Mouse (Mus musculus): ENCODE results near the gene Cfap126.

- TF ChIP-seq CTCF (conservative IDR thresholded peaks at IDR 0.05; ENCODE audit: insufficient read depth, insufficient read length, low read depth, low read length) (no peak), POLR2A (IDR thresholded peaks at IDR 0.05; ENCODE audit: low read depth, low read length) (no peak)
Observed at GRCm38 (mm10) chr1:171151966-171152365, 38.2 kb downstream of the Cfap126 start.

All from kidney, adult 2 months (tissue).